Mouse (Mus musculus) midbrain, postnatal 0 days (tissue): ENCODE results near the gene Sdf2. TPM values are rescaled to one million over a fixed set of nuclear protein-coding genes. Genes with fewer than 3 reads are reported as not detected.

Source experiments
- ATAC-seq: fragments of 200-750 bp; cut with Nextera tagmentation; 2 replicates; pipeline ENCODE4 v1.8.0; 2017; ENCODE audit warnings: moderate number of reproducible peaks, mild to moderate bottlenecking, moderate TSS enrichment, moderate library complexity; ENCODE audit not compliant: low FRiP score
- DNase-seq: peaks from one replicate; pipeline ENCODE4 v3.0.0-alpha.2; 2015; ENCODE audit warnings: low spot score
- H3K27ac ChIP-seq: fragments of 300-500 bp; sonication (generic); 2 replicates; pipeline ENCODE4 v1.5.1; 2014; ENCODE audit warnings: low read depth, mild to moderate bottlenecking, low read length, mixed read lengths
- H3K27me3 ChIP-seq: fragments of 300-500 bp; sonication (generic); 2 replicates; pipeline ENCODE4 v1.6.1; 2014; ENCODE audit warnings: low read length, control low read depth, mixed read lengths; ENCODE audit not compliant: insufficient read depth
- H3K36me3 ChIP-seq: fragments of 300-500 bp; sonication (generic); 2 replicates; pipeline ENCODE4 v1.6.1; 2014; ENCODE audit warnings: low read length, control low read depth, mixed read lengths; ENCODE audit not compliant: insufficient read depth
- H3K4me1 ChIP-seq: fragments of 300-500 bp; sonication (generic); 2 replicates; pipeline ENCODE4 v1.6.1; 2014; ENCODE audit warnings: mild to moderate bottlenecking, control low read depth, antibody characterized with exemption, low read length, mixed read lengths; ENCODE audit not compliant: insufficient read depth
- H3K4me2 ChIP-seq: fragments of 300-500 bp; sonication (generic); 2 replicates; pipeline ENCODE4 v1.6.1; 2014; ENCODE audit warnings: low read depth, mild to moderate bottlenecking, low read length, mixed read lengths; ENCODE audit not compliant: poor library complexity, severe bottlenecking
- H3K4me3 ChIP-seq: fragments of 300-500 bp; sonication (generic); 2 replicates; pipeline ENCODE4 v1.5.1; 2014; ENCODE audit warnings: low read depth, mild to moderate bottlenecking, low read length, moderate library complexity
- H3K9ac ChIP-seq: fragments of 300-500 bp; sonication (generic); replicated peaks from 2 replicates; pipeline ENCODE4 v1.6.1; 2014; ENCODE audit warnings: mild to moderate bottlenecking, low read length, moderate library complexity, mixed read lengths; ENCODE audit not compliant: poor library complexity, severe bottlenecking
- H3K9me3 ChIP-seq: fragments of 300-500 bp; sonication (generic); 2 replicates; pipeline ENCODE4 v1.6.1; 2016; ENCODE audit warnings: low read length, control low read depth
- CTCF ChIP-seq: IDR thresholded peaks from 2 replicates; pipeline ENCODE4 v1.5.1; 2016; ENCODE audit warnings: antibody characterized with exemption, mild to moderate bottlenecking
- WGBS: fragments of 180-500 bp; shearing (Covaris S2); extraction: QIAGEN DNeasy Blood & Tissue Kit; methylation state at CpG from one replicate; pipeline ENCODE4 v1.1.7; 2014; 5-methylcytosine and 5-hydroxymethylcytosine counted together
- polyA plus RNA-seq: library from polyadenylated mRNA; unstranded; fragments of >200 nt; fragmentation: Nextera tagmentation; extraction: Ambion mirVana; gene quantifications from 2 replicates; pipeline ENCODE4 v1.2.1, GENCODE M21; 2015
- total RNA-seq: library from RNA; depleted of rRNA; stranded (reverse); fragments of >200 nt; gene quantifications from 2 replicates; pipeline ENCODE4 v1.2.3, GENCODE M21; 2014

Sdf2 gene
- total and polyA plus RNA-seq, 2 experiments from 2014 or later, result 106 to 115 TPM

DNA sequence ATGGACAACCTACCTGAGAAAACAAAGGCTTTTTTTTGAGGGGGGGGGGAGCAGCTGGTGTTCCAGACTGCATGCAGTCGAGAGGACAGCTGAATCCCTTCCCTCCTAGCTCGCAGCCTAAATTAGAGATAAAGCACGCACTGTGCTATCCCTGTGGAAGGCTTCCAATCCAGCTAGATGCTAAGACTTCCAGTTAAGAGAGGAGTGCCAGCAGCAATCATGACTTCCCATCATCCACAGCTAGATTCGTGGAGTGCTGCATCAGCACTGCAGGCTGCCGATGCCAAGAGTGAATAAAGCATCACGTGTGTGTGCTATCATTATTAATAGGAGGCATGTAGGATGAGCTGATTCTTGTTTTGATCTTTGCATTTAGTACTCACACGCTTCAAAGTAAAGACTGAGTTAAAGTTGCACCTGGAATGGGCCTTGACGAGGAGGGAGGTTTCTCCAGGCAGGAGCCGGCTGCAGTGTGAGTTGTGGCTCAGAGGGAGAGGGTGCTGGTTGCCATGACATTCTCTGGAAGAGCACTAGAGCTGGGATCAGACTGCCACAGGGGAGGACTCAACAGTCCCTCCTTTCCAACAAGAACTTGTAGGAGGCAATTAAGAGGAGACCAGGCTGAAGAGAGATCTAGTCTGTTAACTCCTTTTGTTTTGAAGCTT is 5.2 kb upstream of the Sdf2 start:
- Histone ChIP-seq H3K4me3 (no peak overlapping the region), H3K4me2 (no peak overlapping the region), H3K9me3 (no peaks in the 10 kb centered on the region), H3K27me3 (no peaks in the 10 kb centered on the region), H3K27ac (no peak overlapping the region), H3K4me1 (peaks cover 5% of the 10 kb centered on the region; the same call in 1 of the 2 replicates), H3K9ac (no peak overlapping the region), H3K36me3 (peaks cover 5% of the 10 kb centered on the region; the same call in 1 of the 2 replicates)
- WGBS, result 82% methylated on average over 9 of the region's 9 CpGs
- peak; percentile 47 for DNase-seq
- no peak for TF ChIP-seq CTCF
- ATAC-seq, result no peak

DNA sequence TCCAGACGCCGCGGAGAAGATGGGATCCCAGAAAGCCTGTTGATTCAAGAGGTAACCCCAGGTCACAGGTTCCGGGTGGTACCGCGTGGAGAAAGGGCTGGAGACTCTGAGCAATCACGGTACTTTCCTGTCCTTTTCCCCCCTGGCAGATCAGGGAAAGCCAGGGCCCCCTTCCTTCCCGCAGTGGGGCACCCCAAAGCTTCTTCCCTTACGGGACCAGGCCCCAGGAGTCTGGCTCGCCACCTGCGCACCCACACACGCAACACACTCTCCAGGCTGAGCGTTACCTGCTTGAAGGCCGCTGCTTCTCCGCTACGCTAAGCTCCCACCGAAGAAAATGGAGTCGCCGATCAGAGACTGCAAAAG is 302 bp upstream of the Sdf2 start:
- Histone ChIP-seq H3K9ac (peak overlapping the region; percentile 93), H3K4me1 (peaks cover 20% of the 10 kb centered on the region), H3K4me3 (peak overlapping the region; percentile 92), H3K4me2 (peak overlapping the region; percentile 54), H3K27me3 (no peaks in the 10 kb centered on the region), H3K9me3 (no peaks in the 10 kb centered on the region), H3K27ac (peak overlapping the region; percentile 97), H3K36me3 (peaks cover 4% of the 10 kb centered on the region; the same call in 1 of the 2 replicates)
- no peak for TF ChIP-seq CTCF
- ATAC-seq, result no peak
- DNase-seq, result no peak
- under 1% methylated on average over 19 of the region's 19 CpGs for WGBS

DNA sequence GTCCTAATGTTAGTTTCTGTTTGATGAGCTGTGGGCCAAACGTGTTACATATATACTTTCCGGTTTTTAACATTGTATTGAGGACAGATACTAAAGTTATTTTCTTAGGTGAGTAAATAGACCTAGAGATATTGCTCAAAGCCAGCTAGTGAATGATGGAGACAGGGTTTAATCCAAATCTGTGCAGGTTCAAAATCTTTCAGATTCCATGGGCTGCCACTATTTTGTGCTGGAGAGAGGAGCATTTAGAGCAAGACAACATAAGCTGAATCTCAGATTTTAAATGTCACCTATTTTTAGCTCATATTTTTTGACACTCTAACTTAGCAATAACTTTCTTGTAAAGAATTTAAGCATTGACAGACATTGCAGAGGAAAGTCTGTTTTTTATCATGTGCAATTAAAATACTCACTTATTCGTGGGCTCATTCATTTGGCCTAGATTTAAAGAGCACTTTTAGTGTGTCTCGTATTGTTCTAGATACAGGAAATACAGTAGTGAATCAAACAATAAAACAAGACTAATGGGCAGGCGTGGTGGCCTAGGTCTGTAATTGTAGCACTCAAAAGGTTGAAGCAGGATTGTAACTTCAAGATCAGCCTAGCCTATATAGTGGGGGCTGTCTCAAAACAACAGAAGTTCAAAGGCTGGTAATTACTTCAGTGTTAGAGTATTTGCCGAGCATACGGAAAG is 919 bp downstream of the Sdf2 start:
- no peak for TF ChIP-seq CTCF
- 53% methylated on average over 7 of the region's 7 CpGs for WGBS
- H3K4me1 ChIP-seq, result peaks cover 20% of the 10 kb centered on the region

DNA sequence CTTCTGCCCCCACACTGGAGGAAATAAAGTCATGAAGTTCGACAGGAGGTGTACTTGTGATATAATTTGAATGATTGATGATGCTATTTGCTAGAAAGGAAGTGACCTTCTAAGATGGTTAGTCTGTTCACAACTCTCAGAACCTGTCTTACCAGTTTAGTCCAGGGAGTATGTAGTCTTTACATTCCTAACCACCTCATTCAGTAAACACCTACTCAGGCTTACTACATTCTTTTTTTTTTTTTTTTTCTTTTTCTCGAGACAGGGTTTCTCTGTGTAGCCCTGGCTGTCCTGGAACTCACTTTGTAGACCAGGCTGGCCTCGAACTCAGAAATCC is 1.4 kb downstream of the Sdf2 start:
- Histone ChIP-seq H3K4me3 (peak overlapping the region; percentile 92; the same call in 1 of the 2 replicates), H3K27ac (no peak overlapping the region), H3K4me2 (peak overlapping the region; percentile 54; the same call in 1 of the 2 replicates), H3K27me3 (no peaks in the 10 kb centered on the region), H3K9ac (no peak overlapping the region), H3K9me3 (no peaks in the 10 kb centered on the region), H3K36me3 (peaks cover 8% of the 10 kb centered on the region), H3K4me1 (peaks cover 20% of the 10 kb centered on the region)
- 71% methylated on average over 3 of the region's 3 CpGs for WGBS
- no peak for TF ChIP-seq CTCF
- DNase-seq, result no peak
- ATAC-seq, result no peak

More for the DNA sequence above, 919 bp downstream of the Sdf2 start:
- Histone ChIP-seq H3K4me3 (peak overlapping the region; percentile 92), H3K36me3 (peaks cover 7% of the 10 kb centered on the region), H3K9me3 (no peaks in the 10 kb centered on the region), H3K27ac (peak overlapping the region; percentile 97), H3K4me2 (peak overlapping the region; percentile 54), H3K9ac (peak overlapping the region; percentile 93; the same call in 1 of the 2 replicates), H3K27me3 (no peaks in the 10 kb centered on the region)
- ATAC-seq (no peak), DNase-seq (no peak)

DNA sequence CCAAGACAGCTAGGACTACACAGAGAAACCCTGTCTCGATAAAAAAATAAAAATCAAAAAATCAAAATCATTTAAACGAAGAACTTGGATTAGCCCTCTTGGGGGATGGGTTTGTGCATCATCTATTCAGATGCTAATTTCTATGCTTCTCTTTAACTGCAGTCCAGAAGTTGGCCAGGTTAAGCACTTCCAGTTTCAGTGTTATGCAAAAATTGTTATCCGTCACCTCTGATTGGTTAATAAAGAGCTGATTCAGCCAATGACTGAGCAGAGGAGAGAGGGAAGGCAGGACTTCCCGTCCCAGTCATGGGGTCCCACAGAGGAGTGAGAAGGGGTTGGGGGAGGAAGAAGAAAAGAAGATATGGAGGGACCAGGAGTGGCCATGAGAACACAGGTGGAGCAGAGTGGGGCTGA is 2.2 kb downstream of the Sdf2 start:
- DNase-seq (no peak), ATAC-seq (no peak)
- Histone ChIP-seq H3K36me3 (peaks cover 13% of the 10 kb centered on the region), H3K4me3 (no peak overlapping the region), H3K27ac (no peak overlapping the region), H3K9ac (no peak overlapping the region), H3K4me1 (peaks cover 20% of the 10 kb centered on the region), H3K4me2 (no peak overlapping the region), H3K27me3 (no peaks in the 10 kb centered on the region), H3K9me3 (no peaks in the 10 kb centered on the region)
- no peak for TF ChIP-seq CTCF
- WGBS, result 61% methylated on average over 4 of the region's 4 CpGs

DNA sequence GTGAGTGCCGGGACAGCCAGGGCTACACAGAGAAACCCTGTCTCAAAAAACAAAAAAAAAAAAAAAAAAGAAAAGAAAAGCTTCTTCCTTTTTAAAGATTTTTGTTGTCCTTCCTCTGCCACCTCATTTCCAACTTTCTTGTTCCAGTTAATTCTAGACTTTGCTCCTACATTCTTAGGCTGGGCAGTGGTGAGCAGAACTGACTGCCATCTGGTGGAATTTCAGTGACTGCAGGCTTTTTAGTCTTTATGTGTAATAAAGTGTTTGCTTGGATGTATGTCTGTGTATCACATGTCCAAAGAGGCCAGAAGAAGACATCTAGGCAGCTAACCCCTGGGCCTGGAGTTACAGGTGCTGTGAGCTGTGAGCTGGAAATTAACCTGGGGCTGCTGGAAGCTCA is 11.1 kb downstream of the Sdf2 start:
- Histone ChIP-seq H3K27ac (no peak overlapping the region), H3K27me3 (no peaks in the 10 kb centered on the region), H3K4me2 (no peak overlapping the region), H3K4me3 (no peak overlapping the region), H3K36me3 (peaks cover 16% of the 10 kb centered on the region), H3K9ac (no peak overlapping the region), H3K4me1 (no peaks in the 10 kb centered on the region), H3K9me3 (no peaks in the 10 kb centered on the region)
- TF ChIP-seq CTCF, result peak; percentile 61
- 100% methylated on average over 1 of the region's 1 CpGs for WGBS
- DNase-seq (peak; percentile 10), ATAC-seq (no peak)
